In the genomic region with DNA sequence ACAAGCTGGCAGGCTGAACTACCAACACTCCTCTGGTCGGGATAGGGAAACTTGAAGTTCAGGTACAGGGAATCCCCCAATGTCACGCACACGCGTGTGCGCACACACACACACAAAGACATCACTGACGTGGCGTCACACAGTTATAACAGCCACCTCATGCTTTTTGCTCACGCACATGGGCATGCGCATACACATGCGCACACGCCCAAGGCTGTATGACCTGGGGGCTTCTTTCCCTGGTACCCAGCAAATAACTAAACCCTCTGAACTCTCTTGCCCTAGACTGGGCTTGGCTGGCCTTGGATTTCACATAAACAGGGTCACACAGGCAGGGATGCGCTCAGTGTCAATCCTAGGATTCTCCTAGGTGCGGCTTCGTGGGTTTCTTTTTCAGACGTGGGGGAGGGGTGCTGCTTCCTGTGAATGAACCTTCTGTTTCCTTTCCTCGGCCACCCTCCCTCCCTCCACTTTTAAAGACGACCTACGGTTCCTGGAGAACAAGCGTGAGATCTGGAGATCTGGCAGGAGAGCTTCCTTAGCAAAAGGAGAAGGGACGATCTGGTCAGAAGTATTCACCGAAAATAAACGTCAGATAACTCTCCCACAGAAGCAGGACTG, we compare ENCODE assay signal across 12 mouse cellular contexts. TPM values are rescaled to one million over a fixed set of nuclear protein-coding genes. Genes with fewer than 3 reads are reported as not detected.
A peak's percentile ranks its signal among the peaks of the same experiment; 100 is the strongest.
DNase-seq lines count a peak whose midpoint lies in the region; ATAC-seq lines count a peak whose summit lies in the region.
"Had no signal": no experiment of that assay in that cellular context is flagged by ENCODE, and none has a peak within 500 bp of the region (broad histone marks: within the 10 kb centered on the region; RNA-seq: fewer than 3 reads in every experiment).

No protein-coding gene starts in this region.

- H3K9me3 ChIP-seq in heart, embryonic 15.5 days (replicated peaks) = no peaks in the 10 kb centered on the region
- no peaks in the 10 kb centered on the region for H3K9me3 ChIP-seq in midbrain, embryonic 11.5 days (ENCODE audit: control insufficient read depth, low read length)
- H3K9me3 ChIP-seq in midbrain, embryonic 13.5 days = no peaks in the 10 kb centered on the region
- H3K9me3 ChIP-seq in embryonic facial prominence, embryonic 13.5 days = no peaks in the 10 kb centered on the region
- H3K9me3 ChIP-seq: hindbrain, embryonic 15.5 days; midbrain, embryonic 12.5 days had no signal

- DNase-seq in heart, postnatal 25 days (ENCODE audit: low spot score) = no peak
- no peak for DNase-seq in midbrain, embryonic 11.5 days (ENCODE audit: low spot score, missing footprints)
- DNase-seq in thymus, postnatal 14 days = peak; percentile 68
- no peak for DNase-seq in cerebellum, postnatal 4 days (ENCODE audit: low spot score in 2 of 2)
- DNase-seq in left cerebral cortex, postnatal 10 days (ENCODE audit: extremely low spot score in 1 of 2, low spot score in 2 of 2) = no peak

- WGBS in heart, embryonic 15.5 days = 50% methylated on average over 22 of the region's 22 CpGs
- WGBS in midbrain, embryonic 11.5 days = 53% methylated on average over 22 of the region's 22 CpGs
- 58% methylated on average over 22 of the region's 22 CpGs for WGBS in midbrain, embryonic 13.5 days
- 43% methylated on average over 22 of the region's 22 CpGs for WGBS in embryonic facial prominence, embryonic 13.5 days

- peak overlapping the region; percentile 36 for H3K4me2 ChIP-seq in heart, embryonic 15.5 days
- no peak overlapping the region for H3K4me2 ChIP-seq in midbrain, embryonic 11.5 days
- no peak overlapping the region for H3K4me2 ChIP-seq in midbrain, embryonic 13.5 days (replicated peaks)
- H3K4me2 ChIP-seq in embryonic facial prominence, embryonic 13.5 days = peak overlapping the region; percentile 36
- H3K4me2 ChIP-seq: hindbrain, embryonic 15.5 days; midbrain, embryonic 12.5 days had no signal

- peaks cover 79% of the 10 kb centered on the region for H3K4me1 ChIP-seq in heart, embryonic 15.5 days (replicated peaks)
- peaks cover 6% of the 10 kb centered on the region for H3K4me1 ChIP-seq in midbrain, embryonic 11.5 days (ENCODE audit: control insufficient read depth, insufficient read depth, low read length)
- H3K4me1 ChIP-seq in midbrain, embryonic 13.5 days (replicated peaks) = peaks cover 30% of the 10 kb centered on the region
- peaks cover 64% of the 10 kb centered on the region for H3K4me1 ChIP-seq in embryonic facial prominence, embryonic 13.5 days

- ATAC-seq in heart, embryonic 15.5 days (replicated peaks; ENCODE audit: insufficient number of reproducible peaks, insufficient read depth, low FRiP score, low read depth) = no peak
- no peak for ATAC-seq in midbrain, embryonic 11.5 days (ENCODE audit: low FRiP score)
- ATAC-seq in midbrain, embryonic 13.5 days = no peak
- ATAC-seq in embryonic facial prominence, embryonic 13.5 days (ENCODE audit: insufficient number of reproducible peaks, insufficient read depth, low FRiP score, low TSS enrichment, low read depth) = no peak

- no peaks in the 10 kb centered on the region for H3K27me3 ChIP-seq in heart, embryonic 15.5 days
- 0 out of 2 replicates have a peak, but pooled peaks cover 2% of the 10 kb centered on the region for H3K27me3 ChIP-seq in midbrain, embryonic 11.5 days (ENCODE audit: control insufficient read depth, insufficient read depth, low read length)
- peaks cover 8% of the 10 kb centered on the region for H3K27me3 ChIP-seq in midbrain, embryonic 13.5 days
- no peaks in the 10 kb centered on the region for H3K27me3 ChIP-seq in embryonic facial prominence, embryonic 13.5 days
- H3K27me3 ChIP-seq: hindbrain, embryonic 15.5 days had no signal

- peak overlapping the region; percentile 44; the same call in 1 of the 2 replicates for H3K27ac ChIP-seq in heart, embryonic 15.5 days
- H3K27ac ChIP-seq in midbrain, embryonic 11.5 days (ENCODE audit: low read depth, low read length) = no peak overlapping the region
- H3K27ac ChIP-seq in midbrain, embryonic 13.5 days = no peak overlapping the region
- H3K27ac ChIP-seq in embryonic facial prominence, embryonic 13.5 days = peak overlapping the region; percentile 66; the same call in 1 of the 2 replicates
- H3K27ac ChIP-seq: hindbrain, embryonic 15.5 days; left cerebral cortex, adult 2 months; midbrain, embryonic 12.5 days had no signal

- intact Hi-C loops in heart, postnatal 25 days (cut with DNase I) = no loop called here
- intact Hi-C loops in left cerebral cortex, postnatal 10 days (cut with DNase I) = no loop called here

- 0 out of 2 replicates have a peak overlapping the region, but pooled peaks have one; percentile 6 for H3K9ac ChIP-seq in heart, embryonic 15.5 days
- 0 out of 2 replicates have a peak overlapping the region, but pooled peaks have one; percentile 27 for H3K9ac ChIP-seq in midbrain, embryonic 11.5 days (ENCODE audit: low read length)
- H3K9ac ChIP-seq in midbrain, embryonic 13.5 days (replicated peaks) = no peak overlapping the region
- H3K9ac ChIP-seq in embryonic facial prominence, embryonic 13.5 days = 0 out of 2 replicates have a peak overlapping the region, but pooled peaks have one; percentile 32
- H3K9ac ChIP-seq: hindbrain, embryonic 15.5 days; midbrain, embryonic 12.5 days had no signal

- no peak overlapping the region for H3K4me3 ChIP-seq in heart, embryonic 15.5 days
- no peak overlapping the region for H3K4me3 ChIP-seq in midbrain, embryonic 11.5 days (ENCODE audit: low read depth, low read length)
- H3K4me3 ChIP-seq in midbrain, embryonic 13.5 days (replicated peaks) = no peak overlapping the region
- no peak overlapping the region for H3K4me3 ChIP-seq in embryonic facial prominence, embryonic 13.5 days
- H3K4me3 ChIP-seq: erythroblast, embryonic 14.5 days; hindbrain, embryonic 15.5 days; left cerebral cortex, adult 2 months; midbrain, embryonic 12.5 days had no signal

- H3K36me3 ChIP-seq in heart, embryonic 15.5 days = no peaks in the 10 kb centered on the region
- H3K36me3 ChIP-seq in midbrain, embryonic 11.5 days (ENCODE audit: control insufficient read depth, insufficient read depth, low read length) = no peaks in the 10 kb centered on the region
- no peaks in the 10 kb centered on the region for H3K36me3 ChIP-seq in midbrain, embryonic 13.5 days
- H3K36me3 ChIP-seq in embryonic facial prominence, embryonic 13.5 days = no peaks in the 10 kb centered on the region
- H3K36me3 ChIP-seq: hindbrain, embryonic 15.5 days; midbrain, embryonic 12.5 days had no signal

RNA-seq across cellular contexts. Expression of a gene that starts 21.1 kb away (rescaled TPM):
- 9.7 and 10.5 TPM in 2 replicates for polyA plus RNA-seq in heart, embryonic 15.5 days (2015; fragmentation: Nextera tagmentation; extraction: Ambion mirVana)
- 10 to 100 TPM; 16.7 to 20.8 TPM for total RNA-seq in heart, postnatal 25 days (2021)
- polyA plus RNA-seq in midbrain, embryonic 11.5 days (2014; fragmentation: Nextera tagmentation; extraction: Ambion mirVana) = 0.66 and 0.72 TPM in 2 replicates
- polyA plus RNA-seq in midbrain, embryonic 13.5 days (2015; fragmentation: Nextera tagmentation; extraction: Ambion mirVana) = 1.7 TPM in 2 replicates
- 4.9 and 5.9 TPM in 2 replicates for polyA plus RNA-seq in embryonic facial prominence, embryonic 13.5 days (2015; fragmentation: Nextera tagmentation; extraction: Ambion mirVana)
- total RNA-seq in left cerebral cortex, postnatal 10 days (2021) = 10 to 100 TPM; 14.4 to 17.4 TPM
- polyA plus RNA-seq: erythroblast, embryonic 14.5 days had no signal

Comparison
In these comparisons a context has a peak if more than half of its experiments do, and no peak if none do; other contexts are left out.
1. H3K27ac ChIP-seq: peak in heart, embryonic 15.5 days (single experiment) and embryonic facial prominence, embryonic 13.5 days (single experiment); none in midbrain, embryonic 11.5 days (single experiment) and midbrain, embryonic 13.5 days (single experiment).
2. H3K4me2 ChIP-seq: peak in heart, embryonic 15.5 days (single experiment) and embryonic facial prominence, embryonic 13.5 days (single experiment); none in midbrain, embryonic 11.5 days (single experiment) and midbrain, embryonic 13.5 days (single experiment).